Mouse (Mus musculus): ENCODE data around the gene Cyb5b. TPM values are rescaled to one million over a fixed set of nuclear protein-coding genes. Genes with fewer than 3 reads are reported as not detected.

The Cyb5b gene
- polyA plus RNA-seq, 1 experiment from 2014 or later, result 144 TPM

DNA sequence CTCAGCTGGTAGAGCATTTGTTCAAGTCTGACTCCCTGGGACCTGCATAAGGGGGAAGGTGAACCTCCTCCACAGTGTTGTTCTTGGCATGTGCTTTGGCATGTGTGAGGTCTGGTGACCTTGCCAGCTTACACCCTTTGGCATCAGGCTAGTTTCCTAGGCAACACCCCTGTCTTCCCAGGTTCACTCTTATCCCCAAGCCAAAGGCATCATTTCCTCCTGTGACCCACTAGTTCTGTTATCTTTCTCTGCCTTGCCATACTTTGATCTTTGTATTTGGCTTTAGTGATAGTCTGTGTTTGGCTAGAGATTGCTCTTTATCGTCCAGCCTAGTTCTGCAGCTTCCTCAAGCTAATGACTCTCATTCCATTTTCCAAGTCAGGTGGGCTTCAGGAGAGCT, 7.4 kb downstream of the Cyb5b start:
- no peak for ATAC-seq
- Histone ChIP-seq H3K9me3 (no peaks in the 10 kb centered on the region), H3K4me3 (replicated peaks) (no peak overlapping the region), H3K36me3 (peaks cover 18% of the 10 kb centered on the region), H3K4me2 (replicated peaks) (no peak overlapping the region), H3K4me1 (replicated peaks) (0 out of 2 replicates have a peak, but pooled peaks cover 2% of the 10 kb centered on the region), H3K27ac (no peak overlapping the region), H3K9ac (no peak overlapping the region), H3K27me3 (replicated peaks) (no peaks in the 10 kb centered on the region)
- 65% methylated on average over 1 of the region's 1 CpGs for WGBS

DNA sequence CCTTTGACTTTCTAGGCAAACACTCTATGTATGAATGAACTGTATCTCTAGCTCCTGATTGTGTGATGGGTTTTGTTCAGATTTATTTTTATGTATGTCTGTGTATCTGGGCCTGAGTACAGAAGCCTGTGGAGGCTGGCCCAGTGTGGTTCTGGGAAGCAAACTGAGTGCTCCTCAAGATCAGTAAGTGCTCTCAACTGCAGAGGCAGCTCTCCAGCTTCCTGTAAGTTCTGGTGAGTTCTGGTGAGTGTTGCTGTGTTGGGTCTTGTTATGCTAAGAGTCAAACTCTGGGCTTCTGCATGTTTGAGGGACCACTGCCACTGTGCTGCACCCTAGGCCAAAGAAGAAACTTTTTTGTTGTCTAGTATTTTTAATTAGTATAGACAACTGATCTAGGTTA, 8.4 kb downstream of the Cyb5b start:
- no peaks in the 10 kb centered on the region for H3K27me3 ChIP-seq (replicated peaks)
- H3K27ac ChIP-seq, result no peak overlapping the region
- no peaks in the 10 kb centered on the region for H3K4me1 ChIP-seq (replicated peaks)
- no peak overlapping the region for H3K9ac ChIP-seq
- no peaks in the 10 kb centered on the region for H3K9me3 ChIP-seq
- no peak overlapping the region for H3K4me2 ChIP-seq (replicated peaks)
- no peak overlapping the region for H3K4me3 ChIP-seq (replicated peaks)
- H3K36me3 ChIP-seq, result peaks cover 15% of the 10 kb centered on the region
- no peak for ATAC-seq

DNA sequence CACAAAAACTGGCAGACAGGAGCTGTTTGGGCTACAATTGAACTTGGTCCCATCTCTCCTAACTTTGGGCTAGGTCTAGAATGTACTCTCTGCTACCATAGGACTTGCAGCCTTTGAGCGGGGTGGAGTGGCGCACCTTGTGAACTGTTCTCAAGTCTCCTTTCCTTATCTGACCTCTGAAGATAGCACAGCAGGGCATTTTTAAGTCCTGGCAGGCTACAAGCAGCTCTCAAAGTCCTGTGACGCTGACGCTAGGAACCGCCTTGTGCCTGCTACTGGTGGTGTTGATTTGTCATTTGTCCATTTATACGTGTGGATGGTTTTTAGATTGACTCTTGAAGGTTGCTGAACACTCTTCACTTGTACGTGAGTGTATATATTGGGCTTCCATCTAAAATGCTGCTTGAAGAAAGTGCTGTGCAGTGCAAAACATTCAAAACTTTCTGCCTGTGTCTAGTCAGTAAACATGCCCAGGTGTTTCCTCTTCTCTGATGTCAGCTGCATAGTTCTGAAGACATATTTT, 13.9 kb downstream of the Cyb5b start:
- H3K27me3 ChIP-seq (replicated peaks), result no peaks in the 10 kb centered on the region
- H3K36me3 ChIP-seq, result peaks cover 5% of the 10 kb centered on the region
- ATAC-seq, result no peak
- H3K4me3 ChIP-seq (replicated peaks), result no peak overlapping the region
- H3K4me2 ChIP-seq (replicated peaks), result no peak overlapping the region
- WGBS, result 77% methylated on average over 7 of the region's 7 CpGs
- H3K9me3 ChIP-seq, result no peaks in the 10 kb centered on the region
- H3K27ac ChIP-seq, result no peak overlapping the region
- no peaks in the 10 kb centered on the region for H3K4me1 ChIP-seq (replicated peaks)
- H3K9ac ChIP-seq, result no peak overlapping the region

DNA sequence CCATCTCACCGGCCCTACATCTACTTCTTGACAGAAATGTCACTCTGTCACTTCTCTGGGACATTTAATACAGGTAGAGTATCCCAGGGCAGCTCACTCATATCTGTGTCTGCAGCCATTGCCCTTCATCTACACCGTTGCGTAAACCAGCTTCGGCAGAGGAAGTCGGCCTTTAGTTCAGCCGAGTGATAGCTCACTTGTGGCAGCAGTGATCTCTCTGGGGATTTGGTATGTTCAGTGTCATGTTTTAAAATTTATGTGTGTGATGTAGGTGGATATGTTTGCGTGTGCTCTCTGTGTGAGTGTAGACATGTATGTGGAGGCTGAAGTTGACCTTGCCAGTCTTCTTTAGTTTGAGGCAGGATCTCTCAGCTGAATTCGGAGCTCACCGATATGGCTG, 15.3 kb downstream of the Cyb5b start:
- no peak for ATAC-seq
- Histone ChIP-seq H3K36me3 (peaks cover 14% of the 10 kb centered on the region), H3K4me3 (replicated peaks) (no peak overlapping the region), H3K4me2 (replicated peaks) (no peak overlapping the region), H3K27ac (no peak overlapping the region), H3K4me1 (replicated peaks) (no peaks in the 10 kb centered on the region), H3K9me3 (no peaks in the 10 kb centered on the region), H3K9ac (no peak overlapping the region), H3K27me3 (replicated peaks) (no peaks in the 10 kb centered on the region)
- WGBS, result 92% methylated on average over 9 of the region's 9 CpGs

DNA sequence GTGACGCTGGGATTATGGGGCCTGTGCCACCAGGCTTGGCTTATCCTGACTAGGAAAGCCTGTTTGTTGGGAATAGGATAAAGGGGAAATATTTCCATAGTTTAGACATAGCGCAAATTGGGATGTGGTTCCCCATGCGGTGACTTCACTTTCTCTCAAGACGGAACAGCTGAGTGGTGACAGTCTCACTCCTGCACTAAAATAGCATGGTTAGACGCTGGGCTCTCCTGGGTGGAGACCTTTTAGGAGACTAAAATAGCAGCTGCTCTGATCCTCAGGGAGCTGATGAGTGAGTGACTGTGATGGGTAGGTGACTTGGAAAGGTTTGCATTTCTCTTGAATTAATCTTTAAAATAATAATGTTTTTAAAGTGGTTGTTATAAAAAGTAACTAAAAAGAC, 17.4 kb downstream of the Cyb5b start:
- no peak overlapping the region for H3K9ac ChIP-seq
- peaks cover 20% of the 10 kb centered on the region for H3K36me3 ChIP-seq
- no peak overlapping the region for H3K4me2 ChIP-seq (replicated peaks)
- no peaks in the 10 kb centered on the region for H3K27me3 ChIP-seq (replicated peaks)
- H3K27ac ChIP-seq, result no peak overlapping the region
- H3K4me1 ChIP-seq (replicated peaks), result no peaks in the 10 kb centered on the region
- no peak for ATAC-seq
- no peaks in the 10 kb centered on the region for H3K9me3 ChIP-seq
- H3K4me3 ChIP-seq (replicated peaks), result no peak overlapping the region
- 93% methylated on average over 5 of the region's 5 CpGs for WGBS

DNA sequence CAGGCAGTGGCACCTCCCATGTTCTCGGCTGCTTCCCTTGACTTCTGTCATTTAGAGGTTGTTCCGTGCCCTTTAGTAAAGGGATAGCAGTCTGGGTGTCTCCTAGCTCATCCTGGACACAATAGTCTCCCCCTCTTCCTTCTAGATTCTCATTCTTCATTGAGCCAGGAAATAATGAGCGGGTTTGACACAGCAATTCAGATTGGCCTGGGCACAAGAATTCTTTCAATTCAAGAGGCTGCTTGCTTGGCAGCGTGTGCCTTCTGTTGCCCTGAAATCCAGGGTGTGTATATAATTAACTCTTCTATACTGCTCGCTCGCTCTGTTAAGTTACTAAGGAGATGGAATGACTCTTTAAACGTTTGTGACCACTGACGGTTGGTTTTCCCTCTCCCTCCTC, 21.7 kb downstream of the Cyb5b start:
- H3K9ac ChIP-seq, result no peak overlapping the region
- H3K4me3 ChIP-seq (replicated peaks), result no peak overlapping the region
- H3K9me3 ChIP-seq, result no peaks in the 10 kb centered on the region
- H3K4me1 ChIP-seq (replicated peaks), result no peaks in the 10 kb centered on the region
- H3K36me3 ChIP-seq, result peaks cover 30% of the 10 kb centered on the region
- 80% methylated on average over 8 of the region's 8 CpGs for WGBS
- no peak overlapping the region for H3K27ac ChIP-seq
- ATAC-seq, result no peak
- H3K4me2 ChIP-seq (replicated peaks), result no peak overlapping the region
- no peaks in the 10 kb centered on the region for H3K27me3 ChIP-seq (replicated peaks)

DNA sequence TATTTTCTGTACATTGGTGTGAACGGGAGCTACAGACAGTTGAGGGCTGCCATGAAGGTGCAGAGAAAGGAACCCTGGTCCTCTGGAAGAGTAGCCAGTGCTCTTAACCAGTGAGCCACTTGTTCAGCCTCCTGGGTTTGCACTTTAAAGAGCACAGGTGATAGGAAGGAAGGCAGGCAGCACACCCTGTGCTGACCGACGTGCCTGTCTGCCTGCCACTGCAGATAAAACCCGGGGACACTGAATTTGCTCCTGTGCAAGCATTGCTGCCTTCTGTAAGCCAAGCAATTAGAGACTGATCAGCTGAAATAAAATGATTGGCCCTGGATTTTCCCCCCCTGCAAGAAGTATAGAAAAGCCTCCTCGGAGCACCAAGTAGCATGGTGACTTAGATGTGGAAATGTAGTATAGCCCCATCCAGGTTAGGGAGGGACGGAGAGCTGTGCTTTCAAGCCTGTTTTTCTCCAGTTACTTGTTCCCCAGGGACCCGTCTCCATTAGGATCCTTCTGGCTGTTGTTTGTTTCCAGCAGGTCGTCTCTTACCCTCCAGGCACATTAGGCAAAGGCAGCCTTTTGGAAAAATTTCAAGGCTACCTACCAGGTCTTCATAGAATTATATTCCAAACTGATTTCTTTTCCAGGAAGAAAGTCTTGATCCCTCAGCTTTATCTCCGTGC, 22.7 kb downstream of the Cyb5b start:
- ATAC-seq, result no peak
- Histone ChIP-seq H3K4me2 (replicated peaks) (no peak overlapping the region), H3K9ac (no peak overlapping the region), H3K27ac (no peak overlapping the region), H3K4me1 (replicated peaks) (no peaks in the 10 kb centered on the region), H3K36me3 (peaks cover 36% of the 10 kb centered on the region), H3K27me3 (replicated peaks) (no peaks in the 10 kb centered on the region), H3K9me3 (peaks cover 1% of the 10 kb centered on the region; the same call in 1 of the 2 replicates), H3K4me3 (replicated peaks) (no peak overlapping the region)
- WGBS, result 73% methylated on average over 9 of the region's 9 CpGs

DNA sequence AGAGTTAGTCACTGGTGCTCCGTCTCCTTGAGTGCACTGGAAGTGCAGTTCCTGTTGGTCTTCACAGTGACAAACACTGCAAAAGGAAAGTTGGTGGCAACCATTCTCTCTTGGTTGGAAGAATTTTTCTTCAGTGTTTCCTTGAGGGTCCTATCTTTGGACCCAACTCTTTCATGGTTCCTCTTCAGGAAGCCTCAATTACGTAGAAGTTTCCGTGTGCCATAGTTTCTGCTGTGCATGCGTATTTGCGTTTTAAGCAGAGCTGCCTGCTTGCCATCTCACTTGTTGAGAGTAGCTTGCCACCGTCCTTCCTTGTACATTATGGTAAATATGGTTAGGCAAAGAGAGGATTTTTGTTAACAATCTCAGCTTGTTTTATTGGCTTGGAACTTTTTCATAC, 30.7 kb downstream of the Cyb5b start:
- Histone ChIP-seq H3K36me3 (peaks cover 44% of the 10 kb centered on the region), H3K9ac (no peak overlapping the region), H3K4me3 (replicated peaks) (no peak overlapping the region), H3K4me1 (replicated peaks) (no peaks in the 10 kb centered on the region), H3K27ac (no peak overlapping the region), H3K4me2 (replicated peaks) (no peak overlapping the region), H3K9me3 (peaks cover 5% of the 10 kb centered on the region; the same call in 1 of the 2 replicates), H3K27me3 (replicated peaks) (no peaks in the 10 kb centered on the region)
- no peak for ATAC-seq
- 97% methylated on average over 6 of the region's 6 CpGs for WGBS

DNA sequence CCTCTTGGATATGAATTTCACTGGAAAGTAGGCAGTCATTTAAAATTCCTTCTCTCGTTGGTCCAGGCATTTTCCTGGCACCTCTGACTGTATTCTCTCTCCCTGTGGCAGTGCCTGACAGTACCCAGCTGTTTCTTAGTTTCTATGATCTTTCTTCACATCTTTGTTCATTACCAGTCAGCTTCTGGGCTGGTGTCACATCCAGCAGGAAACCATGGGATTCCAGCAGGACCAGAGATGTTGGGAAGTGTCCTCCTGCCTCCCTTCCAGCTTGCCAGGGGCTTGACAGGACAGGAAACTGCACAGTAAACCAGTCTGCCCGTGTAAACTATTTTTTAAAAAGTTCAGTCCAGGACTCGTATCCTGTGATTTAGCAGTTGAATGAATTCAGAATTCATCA, 34.6 kb downstream of the Cyb5b start:
- no peak overlapping the region for H3K4me3 ChIP-seq (replicated peaks)
- 56% methylated on average over 3 of the region's 3 CpGs for WGBS
- H3K27me3 ChIP-seq (replicated peaks), result no peaks in the 10 kb centered on the region
- H3K9ac ChIP-seq, result no peak overlapping the region
- no peak overlapping the region for H3K27ac ChIP-seq
- H3K9me3 ChIP-seq, result no peaks in the 10 kb centered on the region
- H3K36me3 ChIP-seq, result peaks cover 18% of the 10 kb centered on the region
- H3K4me2 ChIP-seq (replicated peaks), result no peak overlapping the region
- ATAC-seq, result no peak
- no peaks in the 10 kb centered on the region for H3K4me1 ChIP-seq (replicated peaks)

DNA sequence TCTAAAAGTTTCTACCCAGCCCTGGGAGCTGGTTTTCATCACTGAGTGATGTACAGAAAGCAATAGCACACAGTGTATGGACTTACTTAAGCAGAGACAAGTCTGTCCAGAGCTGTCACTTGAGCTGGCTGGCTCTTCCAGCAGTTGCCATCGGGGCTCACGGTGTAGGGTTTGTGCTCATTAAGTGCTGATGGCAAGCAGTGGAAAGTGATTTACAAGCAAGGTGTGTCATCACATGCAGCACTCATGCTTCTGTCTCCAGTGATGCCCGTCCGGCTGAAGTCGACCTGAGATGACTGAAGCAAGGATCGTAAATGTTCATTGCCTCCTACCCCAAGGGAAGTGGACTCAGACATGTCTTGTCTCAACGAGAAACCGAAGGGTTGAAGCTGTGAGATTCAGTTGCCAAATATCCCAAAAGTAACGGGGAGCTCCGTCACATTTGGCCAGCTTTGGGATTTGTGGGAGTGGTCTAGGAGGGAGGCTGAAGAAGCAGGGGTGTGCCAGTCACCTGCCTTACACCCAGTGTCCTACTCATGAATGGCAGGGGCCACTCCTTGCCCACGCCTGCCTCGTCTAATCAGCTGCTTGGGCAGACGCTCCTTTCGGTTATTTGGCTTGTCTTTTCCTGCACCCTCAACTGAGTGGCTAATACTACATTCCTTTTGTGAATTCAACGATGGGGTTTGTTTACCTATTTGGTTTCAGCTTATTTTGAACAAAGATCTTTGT, 36.4 kb downstream of the Cyb5b start:
- Histone ChIP-seq H3K4me3 (replicated peaks) (no peak overlapping the region), H3K9me3 (no peaks in the 10 kb centered on the region), H3K4me2 (replicated peaks) (no peak overlapping the region), H3K27me3 (replicated peaks) (no peaks in the 10 kb centered on the region), H3K27ac (no peak overlapping the region), H3K4me1 (replicated peaks) (no peaks in the 10 kb centered on the region), H3K36me3 (peaks cover 14% of the 10 kb centered on the region), H3K9ac (no peak overlapping the region)
- WGBS, result 54% methylated on average over 15 of the region's 15 CpGs
- ATAC-seq, result peak; percentile 56; the same call in 1 of the 2 replicates

DNA sequence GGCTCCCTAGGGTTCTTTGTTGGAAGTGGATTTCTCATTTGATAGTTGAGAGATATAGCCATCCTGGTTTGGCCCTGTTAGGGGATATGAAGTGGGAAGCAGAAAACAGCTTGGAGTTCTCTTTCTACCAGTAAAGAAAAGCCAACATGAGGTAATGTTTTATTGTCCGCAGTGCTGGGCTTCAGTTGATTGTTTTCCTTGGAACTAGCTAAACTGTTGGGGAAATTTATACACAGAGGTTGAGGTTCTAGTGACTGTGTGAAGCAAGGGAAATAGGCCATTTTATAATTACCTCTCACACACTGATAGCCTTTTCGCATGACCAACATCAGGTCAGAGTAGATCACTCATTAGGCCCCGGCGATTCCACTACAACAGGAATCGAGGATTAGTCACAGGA, 37.2 kb downstream of the Cyb5b start:
- H3K4me2 ChIP-seq (replicated peaks), result no peak overlapping the region
- no peak overlapping the region for H3K9ac ChIP-seq
- no peaks in the 10 kb centered on the region for H3K9me3 ChIP-seq
- H3K27me3 ChIP-seq (replicated peaks), result no peaks in the 10 kb centered on the region
- no peaks in the 10 kb centered on the region for H3K4me1 ChIP-seq (replicated peaks)
- H3K27ac ChIP-seq, result no peak overlapping the region
- 89% methylated on average over 5 of the region's 5 CpGs for WGBS
- ATAC-seq, result no peak
- peaks cover 9% of the 10 kb centered on the region for H3K36me3 ChIP-seq
- no peak overlapping the region for H3K4me3 ChIP-seq (replicated peaks)

DNA sequence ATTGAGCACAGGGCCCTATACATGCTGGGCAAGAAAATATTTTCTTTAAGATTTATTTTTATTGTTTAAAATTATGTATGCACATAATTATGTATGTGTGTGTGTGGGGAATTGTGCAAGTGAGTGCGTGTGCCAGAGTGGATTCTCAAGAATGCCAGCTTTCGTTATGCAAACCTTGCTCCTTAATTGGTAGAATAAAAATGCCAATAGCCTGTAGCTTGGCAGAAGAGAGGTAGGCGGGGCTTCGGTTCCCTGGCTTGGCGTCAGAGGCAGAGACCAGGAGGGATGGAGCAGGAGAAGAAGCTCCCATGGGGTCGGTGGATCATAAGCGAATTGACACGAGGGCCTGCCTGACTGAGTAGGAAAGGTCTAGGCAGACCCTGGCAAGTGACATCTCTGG, 42.2 kb downstream of the Cyb5b start:
- H3K4me1 ChIP-seq (replicated peaks), result no peaks in the 10 kb centered on the region
- H3K4me3 ChIP-seq (replicated peaks), result no peak overlapping the region
- H3K27me3 ChIP-seq (replicated peaks), result no peaks in the 10 kb centered on the region
- no peak for ATAC-seq
- 64% methylated on average over 8 of the region's 8 CpGs for WGBS
- no peak overlapping the region for H3K4me2 ChIP-seq (replicated peaks)
- no peak overlapping the region for H3K9ac ChIP-seq
- H3K36me3 ChIP-seq, result no peaks in the 10 kb centered on the region
- H3K27ac ChIP-seq, result no peak overlapping the region
- no peaks in the 10 kb centered on the region for H3K9me3 ChIP-seq

DNA sequence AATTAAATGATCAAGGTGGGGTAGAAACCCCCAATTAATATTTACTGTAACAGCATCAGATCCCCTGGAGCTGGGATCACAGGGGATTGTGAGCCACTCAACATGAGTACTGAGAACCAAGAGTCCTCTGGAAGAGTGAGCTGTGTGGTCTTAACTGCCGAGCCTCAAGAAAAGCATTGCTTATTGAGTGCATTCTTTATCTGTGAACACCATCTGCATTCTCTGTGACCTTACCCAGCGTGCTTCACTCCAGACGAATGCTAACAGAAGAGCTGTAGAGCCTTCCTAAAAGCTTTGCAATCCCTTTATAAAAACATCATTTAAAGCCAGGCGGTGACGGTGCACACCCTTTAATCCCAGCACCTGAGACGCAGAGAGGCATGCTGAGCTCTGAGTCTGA, 42.9 kb downstream of the Cyb5b start:
- no peak overlapping the region for H3K4me2 ChIP-seq (replicated peaks)
- no peak for ATAC-seq
- no peaks in the 10 kb centered on the region for H3K27me3 ChIP-seq (replicated peaks)
- no peaks in the 10 kb centered on the region for H3K9me3 ChIP-seq
- peaks cover under 1% of the 10 kb centered on the region; the same call in 1 of the 2 replicates for H3K4me1 ChIP-seq (replicated peaks)
- 56% methylated on average over 6 of the region's 6 CpGs for WGBS
- H3K9ac ChIP-seq, result no peak overlapping the region
- no peaks in the 10 kb centered on the region for H3K36me3 ChIP-seq
- H3K27ac ChIP-seq, result no peak overlapping the region
- no peak overlapping the region for H3K4me3 ChIP-seq (replicated peaks)
